Mouse (Mus musculus) liver, embryonic 14.5 days (tissue): Measurements from ENCODE around the gene Krcc1. TPM values are rescaled to one million over a fixed set of nuclear protein-coding genes. Genes with fewer than 3 reads are reported as not detected.

ENCODE experiments used
- ATAC-seq: fragments of 200-750 bp; cut with Nextera tagmentation; 2 replicates; pipeline ENCODE4 v1.8.0; 2017; ENCODE audit warnings: moderate number of reproducible peaks, mild to moderate bottlenecking, moderate library complexity; ENCODE audit not compliant: insufficient read depth
- DNase-seq, 3 experiments: peaks; one replicate each; pipeline ENCODE4 v3.0.0-alpha.2; 2012 to 2013; ENCODE audit warnings: low read depth in 3 of 3, low spot score in 3 of 3
- H3K27ac ChIP-seq: fragments of 300-500 bp; sonication (generic); 2 replicates; pipeline ENCODE4 v1.5.1; 2014; ENCODE audit warnings: moderate library complexity, mild to moderate bottlenecking, control low read depth, inconsistent platforms
- H3K27me3 ChIP-seq: fragments of 300-500 bp; sonication (generic); 2 replicates; pipeline ENCODE4 v1.6.1; 2014; ENCODE audit warnings: mild to moderate bottlenecking, low read length, moderate library complexity; ENCODE audit not compliant: control insufficient read depth, insufficient read depth
- H3K36me3 ChIP-seq: fragments of 300-500 bp; sonication (generic); replicated peaks from 2 replicates; pipeline ENCODE4 v1.6.1; 2014; ENCODE audit warnings: low read depth; ENCODE audit not compliant: control insufficient read depth, insufficient read depth
- H3K4me1 ChIP-seq, 2 experiments: fragments of 200-500 bp in 1 of 2; fragments of 300-500 bp in 1 of 2; sonication (generic) in 1 of 2; replicated peaks; 2 replicates each; pipeline ENCODE4 v1.6.1; 2012 to 2014; ENCODE audit warnings: antibody characterized with exemption in 1 of 2, inconsistent platforms in 1 of 2, low read length in 1 of 2; ENCODE audit not compliant: control insufficient read depth in 2 of 2, insufficient read depth in 2 of 2
- H3K4me2 ChIP-seq: fragments of 300-500 bp; sonication (generic); 2 replicates; pipeline ENCODE4 v1.6.1; 2014; ENCODE audit warnings: low read depth, mild to moderate bottlenecking, control low read depth, moderate library complexity
- H3K4me3 ChIP-seq, 2 experiments: fragments of 200-500 bp in 1 of 2; fragments of 300-500 bp in 1 of 2; sonication (generic) in 1 of 2; 2 replicates each; pipeline ENCODE4 v1.5.1; 2012 to 2014; ENCODE audit warnings: low read depth in 2 of 2, low read length in 2 of 2, mild to moderate bottlenecking in 2 of 2, control low read depth in 1 of 2, inconsistent platforms in 1 of 2, moderate library complexity in 1 of 2; ENCODE audit not compliant: insufficient read depth in 1 of 2
- H3K9ac ChIP-seq: fragments of 300-500 bp; sonication (generic); replicated peaks from 2 replicates; pipeline ENCODE4 v1.6.1; 2014; ENCODE audit warnings: mild to moderate bottlenecking, control low read depth, moderate library complexity
- H3K9me3 ChIP-seq: fragments of 300-500 bp; sonication (generic); 2 replicates; pipeline ENCODE4 v1.6.1; 2016; ENCODE audit warnings: low read length, mixed read lengths; ENCODE audit not compliant: control insufficient read depth
- CTCF ChIP-seq: IDR thresholded peaks from 2 replicates; pipeline ENCODE4 v1.5.1; 2016; ENCODE audit warnings: antibody characterized with exemption, low read depth, control low read depth
- EP300 ChIP-seq: IDR thresholded peaks from 2 replicates; pipeline ENCODE4 v1.6.1; 2016; ENCODE audit warnings: antibody characterized with exemption, low read depth
- WGBS: fragments of 180-500 bp; shearing (Covaris S2); extraction: QIAGEN DNeasy Blood & Tissue Kit; methylation state at CpG from one replicate; pipeline ENCODE4 v1.1.7; 2014; ENCODE audit not compliant: insufficient replicate concordance; 5-methylcytosine and 5-hydroxymethylcytosine counted together
- polyA plus RNA-seq, 2 experiments: library from polyadenylated mRNA; depleted of rRNA in 1 of 2; stranded (reverse) in 1 of 2; unstranded in 1 of 2; fragments of >200 nt; fragmentation: Nextera tagmentation in 1 of 2; extraction: Ambion mirVana in 1 of 2; gene quantifications; 2 replicates each; pipeline versions ENCODE4 v1.2.1 to v1.2.3; 2012 to 2014

Krcc1 gene
- polyA plus RNA-seq, 2 experiments: 11.1 to 26.4 TPM

DNA sequence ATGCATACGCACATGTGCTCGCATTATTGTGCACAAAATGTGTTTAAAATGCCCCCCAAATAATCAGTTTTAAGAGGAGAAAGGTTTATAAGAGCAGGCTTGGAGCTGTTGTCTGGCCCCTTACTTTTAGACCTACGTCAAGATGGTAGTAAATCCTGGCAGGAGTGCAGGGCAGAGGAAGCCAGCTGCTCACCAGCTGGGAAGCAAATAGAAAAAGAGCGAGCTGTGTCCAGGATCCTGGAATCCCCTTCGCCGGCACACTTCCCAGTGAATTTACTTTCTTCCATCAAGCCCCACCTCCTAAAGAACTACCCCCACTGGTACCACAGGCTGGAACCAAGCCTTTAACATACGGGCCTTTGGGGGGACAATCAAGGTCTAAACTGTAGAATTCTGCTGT lies 30.6 kb upstream of the Krcc1 start:
- Histone ChIP-seq H3K27ac (no peak overlapping the region), H3K4me2 (no peak overlapping the region), H3K4me3 (no peak overlapping the region), H3K9me3 (no peaks in the 10 kb centered on the region), H3K9ac (no peak overlapping the region), H3K27me3 (no peaks in the 10 kb centered on the region), H3K36me3 (no peaks in the 10 kb centered on the region), H3K4me1 (no peaks in the 10 kb centered on the region)
- no peak for ATAC-seq
- no peak for TF ChIP-seq CTCF
- 74% methylated on average over 7 of the region's 7 CpGs for WGBS
- no peak for DNase-seq

DNA sequence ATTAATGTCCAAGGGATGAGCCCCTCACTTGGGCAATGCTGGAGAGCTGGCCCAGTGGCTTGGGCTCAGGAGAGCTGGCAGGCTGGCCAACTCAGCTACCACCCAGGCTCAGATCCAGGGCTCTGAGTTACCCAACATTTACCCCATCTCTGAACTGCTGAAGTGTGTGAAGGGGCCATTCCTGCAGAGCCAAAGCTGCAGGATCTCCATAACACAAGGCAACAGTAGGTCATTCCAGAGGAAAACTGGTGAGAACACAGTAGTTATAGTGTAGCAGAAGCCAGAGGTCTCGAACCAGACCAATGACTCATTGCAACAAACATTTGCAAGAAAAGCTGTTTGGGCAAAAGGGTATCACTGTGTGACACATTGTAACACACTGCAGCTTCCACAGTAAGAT lies 28.7 kb upstream of the Krcc1 start:
- Histone ChIP-seq H3K36me3 (no peaks in the 10 kb centered on the region), H3K9ac (no peak overlapping the region), H3K27ac (no peak overlapping the region), H3K9me3 (no peaks in the 10 kb centered on the region), H3K4me2 (no peak overlapping the region), H3K4me1 (no peaks in the 10 kb centered on the region), H3K4me3 (no peak overlapping the region), H3K27me3 (no peaks in the 10 kb centered on the region)
- TF ChIP-seq CTCF: no peak
- no peak for TF ChIP-seq EP300
- no peak for DNase-seq
- 53% methylated on average over 1 of the region's 1 CpGs for WGBS
- no peak for ATAC-seq

DNA sequence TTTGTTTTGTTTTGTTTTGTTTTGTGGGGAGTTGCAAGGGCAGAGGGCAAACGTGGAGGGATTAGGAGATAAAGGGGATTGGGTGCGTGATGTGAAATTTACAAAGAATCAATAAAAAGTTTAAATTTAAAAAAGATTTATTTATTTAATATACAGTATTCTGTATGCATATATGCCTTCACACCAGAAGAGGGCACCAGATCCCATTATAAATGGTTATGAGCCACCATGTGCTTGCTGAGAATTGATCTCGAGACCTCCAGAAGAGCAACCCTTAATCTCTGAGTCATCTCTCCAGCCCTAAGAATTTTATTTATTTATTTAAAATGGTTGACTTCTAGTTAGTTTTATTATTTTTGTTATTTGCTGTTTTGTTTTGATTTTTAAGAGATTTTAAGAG lies 28.2 kb upstream of the Krcc1 start:
- H3K9me3 ChIP-seq: no peaks in the 10 kb centered on the region
- H3K27me3 ChIP-seq: no peaks in the 10 kb centered on the region
- no peaks in the 10 kb centered on the region; a peak in 1 of 4 replicates for H3K4me1 ChIP-seq
- no peak for ATAC-seq
- DNase-seq: no peak
- WGBS: 61% methylated on average over 3 of the region's 3 CpGs
- H3K27ac ChIP-seq: no peak overlapping the region
- no peak overlapping the region for H3K4me3 ChIP-seq
- no peak for TF ChIP-seq CTCF
- no peaks in the 10 kb centered on the region for H3K36me3 ChIP-seq
- H3K4me2 ChIP-seq: no peak overlapping the region
- no peak overlapping the region for H3K9ac ChIP-seq

DNA sequence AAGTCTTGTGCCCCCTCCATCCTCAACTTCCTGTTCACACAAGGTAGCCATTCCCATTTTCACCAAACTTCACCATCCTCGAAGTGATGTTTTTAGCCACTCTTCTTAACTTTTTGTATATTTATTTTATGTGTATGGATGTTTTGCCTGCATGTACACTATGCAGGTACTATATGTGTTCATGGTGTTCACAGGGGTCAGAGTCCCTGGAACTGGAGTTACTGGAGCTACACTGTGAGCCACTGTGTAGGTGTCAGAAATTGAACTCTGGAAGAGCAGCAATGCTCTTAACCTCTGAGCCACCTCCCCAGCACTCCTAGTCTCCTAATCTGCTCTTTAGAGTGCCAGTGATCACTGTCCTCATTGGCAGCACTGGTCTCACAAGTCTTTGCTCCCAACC lies 23.1 kb upstream of the Krcc1 start:
- Histone ChIP-seq H3K4me1 (peaks cover 0 to 5% of the 10 kb centered on the region in 2 experiments; a peak in 1 of 4 replicates), H3K4me2 (no peak overlapping the region), H3K27me3 (no peaks in the 10 kb centered on the region), H3K9ac (no peak overlapping the region), H3K27ac (no peak overlapping the region), H3K4me3 (no peak overlapping the region), H3K9me3 (no peaks in the 10 kb centered on the region), H3K36me3 (no peaks in the 10 kb centered on the region)
- ATAC-seq (no peak), DNase-seq (no peak)
- TF ChIP-seq CTCF (no peak), EP300 (no peak)
- 67% methylated on average over 1 of the region's 1 CpGs for WGBS

DNA sequence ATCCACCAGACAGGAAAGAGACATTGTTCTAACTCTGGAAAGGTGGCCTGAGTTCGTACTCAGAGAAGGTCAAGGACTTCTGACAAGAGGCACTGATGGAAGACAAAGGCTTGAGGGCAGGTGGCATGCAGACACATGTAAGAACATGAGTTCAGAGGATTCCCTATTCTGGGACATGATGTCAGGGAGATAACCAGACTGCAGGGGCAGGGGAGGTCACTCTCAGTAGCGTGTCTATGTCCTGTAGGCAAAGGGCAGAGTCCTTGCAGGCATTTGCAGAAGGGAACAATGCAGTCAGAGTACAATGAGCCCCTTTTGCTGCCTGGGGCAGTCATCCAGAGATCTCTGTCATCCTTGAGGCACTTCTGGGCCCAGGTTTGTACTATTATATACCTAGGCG lies 21.9 kb upstream of the Krcc1 start:
- Histone ChIP-seq H3K9ac (no peak overlapping the region), H3K9me3 (no peaks in the 10 kb centered on the region), H3K4me3 (no peak overlapping the region), H3K4me1 (peaks cover 0 to 5% of the 10 kb centered on the region in 2 experiments; a peak in 1 of 4 replicates), H3K4me2 (no peak overlapping the region), H3K27ac (no peak overlapping the region), H3K36me3 (no peaks in the 10 kb centered on the region), H3K27me3 (no peaks in the 10 kb centered on the region)
- no peak for TF ChIP-seq CTCF
- TF ChIP-seq EP300: no peak
- DNase-seq (no peak), ATAC-seq (no peak)
- WGBS: 45% methylated on average over 3 of the region's 3 CpGs

DNA sequence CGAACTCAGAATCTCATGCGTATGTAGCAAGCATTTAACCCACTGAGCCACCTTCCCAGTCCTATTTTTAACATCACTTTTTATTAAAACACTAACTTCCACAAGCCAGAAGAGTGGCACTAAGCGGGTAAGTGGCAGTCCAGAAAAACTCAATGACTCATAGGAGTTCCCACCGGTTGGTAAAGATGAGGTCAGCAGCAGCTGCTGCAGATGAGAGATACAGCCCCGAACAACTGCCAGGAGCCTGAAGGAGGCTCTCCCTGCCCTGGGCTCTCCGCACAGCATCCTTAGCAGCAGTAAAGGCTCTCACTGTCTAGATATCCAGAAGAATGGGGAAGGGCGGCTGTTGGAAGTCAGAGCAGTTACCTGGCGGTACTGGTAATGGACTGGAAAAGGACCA lies 20.5 kb upstream of the Krcc1 start:
- H3K9ac ChIP-seq: no peak overlapping the region
- WGBS: 50% methylated on average over 8 of the region's 8 CpGs
- H3K9me3 ChIP-seq: no peaks in the 10 kb centered on the region
- no peaks in the 10 kb centered on the region for H3K36me3 ChIP-seq
- H3K27ac ChIP-seq: no peak overlapping the region
- peaks cover 0 to 5% of the 10 kb centered on the region in 2 experiments; a peak in 1 of 4 replicates for H3K4me1 ChIP-seq
- H3K27me3 ChIP-seq: no peaks in the 10 kb centered on the region
- no peak overlapping the region for H3K4me3 ChIP-seq
- no peak for ATAC-seq
- DNase-seq: no peak
- TF ChIP-seq EP300 (no peak), CTCF (no peak)
- H3K4me2 ChIP-seq: no peak overlapping the region
